Mouse (Mus musculus): ENCODE data around the gene Ano6. TPM values are rescaled to one million over a fixed set of nuclear protein-coding genes. Genes with fewer than 3 reads are reported as not detected.

Gene Ano6
- polyA plus RNA-seq, 1 experiment from 2014 or later: 24.6 TPM

DNA sequence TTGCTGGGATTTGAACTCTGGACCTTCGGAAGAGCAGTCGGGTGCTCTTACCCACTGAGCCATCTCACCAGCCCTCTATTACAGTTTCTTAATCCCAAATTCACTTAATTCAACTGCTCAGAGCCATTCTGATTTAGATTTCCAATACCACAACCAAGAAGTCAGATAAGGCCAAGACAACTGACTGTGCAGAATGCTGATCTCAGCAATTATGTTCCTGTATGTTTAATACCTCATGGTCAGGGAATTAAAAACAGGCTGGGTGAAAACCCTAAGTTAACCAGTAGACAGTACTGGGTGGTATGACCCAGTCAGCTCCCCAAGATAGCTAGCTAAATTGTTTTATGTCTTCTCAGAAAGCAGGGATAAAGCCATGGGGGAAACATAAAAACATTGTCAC is 176.3 kb downstream of the Ano6 start:
- no peaks in the 10 kb centered on the region; the same call in 1 of the 2 replicates for H3K36me3 ChIP-seq (ENCODE audit: control insufficient read depth, insufficient read depth, low read length)
- ATAC-seq: no peak
- H3K9ac ChIP-seq (ENCODE audit: low read depth, low read length): no peak overlapping the region
- H3K9me3 ChIP-seq (replicated peaks; ENCODE audit: control insufficient read depth, low read length, poor library complexity, severe bottlenecking): no peaks in the 10 kb centered on the region
- H3K27ac ChIP-seq (ENCODE audit: low read length): no peak overlapping the region
- 100% methylated on average over 2 of the region's 2 CpGs for WGBS
- H3K4me3 ChIP-seq (ENCODE audit: low read depth, low read length): no peak overlapping the region
- no peak overlapping the region for H3K4me2 ChIP-seq (ENCODE audit: low read length)
- H3K27me3 ChIP-seq (ENCODE audit: control insufficient read depth, insufficient read depth, low read depth, low read length): no peaks in the 10 kb centered on the region
- H3K4me1 ChIP-seq (ENCODE audit: control insufficient read depth, insufficient read depth, low read length): peaks cover 13% of the 10 kb centered on the region

DNA sequence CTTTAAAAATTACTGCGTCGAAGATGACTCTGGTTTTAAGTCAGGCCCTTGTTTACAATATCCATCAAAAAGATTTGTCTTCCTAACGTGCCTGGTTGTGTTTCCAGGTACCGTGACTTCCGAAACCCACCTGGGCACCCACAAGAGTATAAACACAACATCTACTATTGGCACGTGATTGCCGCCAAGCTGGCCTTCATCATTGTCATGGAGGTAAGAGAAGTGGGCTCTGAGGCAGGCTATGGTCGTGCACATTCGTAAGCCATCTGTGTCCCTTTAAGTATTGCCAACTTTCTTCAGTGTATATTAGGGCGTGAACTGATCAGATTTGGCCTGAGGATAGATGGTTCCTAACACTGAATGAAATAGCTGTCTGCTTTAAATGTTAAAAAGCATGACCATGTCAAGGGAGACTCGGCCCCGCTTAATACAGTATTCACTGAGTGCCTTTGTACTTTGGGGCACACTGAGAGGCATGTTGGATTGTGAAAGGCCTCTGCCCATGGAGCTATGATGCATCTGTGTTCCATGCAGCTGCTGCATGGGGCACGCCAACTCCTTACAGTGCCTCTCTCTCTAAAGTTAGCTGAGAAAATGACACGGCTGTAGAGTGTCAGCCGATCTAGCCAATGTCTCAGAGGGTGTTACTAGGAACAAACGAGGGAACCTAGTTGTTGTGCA is 177.0 kb downstream of the Ano6 start:
- Histone ChIP-seq H3K4me1 (ENCODE audit: control insufficient read depth, insufficient read depth, low read length) (peaks cover 13% of the 10 kb centered on the region), H3K4me2 (ENCODE audit: low read length) (no peak overlapping the region), H3K27ac (ENCODE audit: low read length) (no peak overlapping the region), H3K27me3 (ENCODE audit: control insufficient read depth, insufficient read depth, low read depth, low read length) (no peaks in the 10 kb centered on the region), H3K4me3 (ENCODE audit: low read depth, low read length) (no peak overlapping the region), H3K36me3 (ENCODE audit: control insufficient read depth, insufficient read depth, low read length) (no peaks in the 10 kb centered on the region), H3K9ac (ENCODE audit: low read depth, low read length) (no peak overlapping the region), H3K9me3 (replicated peaks; ENCODE audit: control insufficient read depth, low read length, poor library complexity, severe bottlenecking) (no peaks in the 10 kb centered on the region)
- no peak for ATAC-seq
- WGBS: 74% methylated on average over 16 of the region's 16 CpGs

DNA sequence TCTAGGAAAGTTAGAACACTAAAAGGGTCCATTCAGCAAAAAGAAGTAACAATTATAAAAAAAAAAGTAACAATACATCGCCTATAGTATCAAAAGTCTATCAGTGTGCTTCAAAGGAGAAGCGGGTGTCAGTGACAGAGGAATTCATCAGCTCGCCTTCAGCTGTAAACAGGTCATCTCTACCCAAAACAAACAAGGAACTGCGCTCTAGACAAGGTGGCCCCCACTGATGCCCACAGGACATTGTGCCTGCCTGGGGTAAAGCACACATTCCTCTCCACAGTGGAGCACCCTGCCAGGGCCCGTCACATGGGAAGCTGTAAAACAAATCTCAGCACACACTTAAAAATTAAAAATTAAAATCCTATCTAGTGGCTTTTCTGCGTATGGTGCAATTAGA is 179.0 kb downstream of the Ano6 start:
- WGBS: 91% methylated on average over 6 of the region's 6 CpGs
- Histone ChIP-seq H3K4me2 (ENCODE audit: low read length) (no peak overlapping the region), H3K9ac (ENCODE audit: low read depth, low read length) (no peak overlapping the region), H3K9me3 (replicated peaks; ENCODE audit: control insufficient read depth, low read length, poor library complexity, severe bottlenecking) (no peaks in the 10 kb centered on the region), H3K36me3 (ENCODE audit: control insufficient read depth, insufficient read depth, low read length) (peaks cover 6% of the 10 kb centered on the region; the same call in 1 of the 2 replicates), H3K27ac (ENCODE audit: low read length) (no peak overlapping the region), H3K4me3 (ENCODE audit: low read depth, low read length) (no peak overlapping the region), H3K4me1 (ENCODE audit: control insufficient read depth, insufficient read depth, low read length) (no peaks in the 10 kb centered on the region), H3K27me3 (ENCODE audit: control insufficient read depth, insufficient read depth, low read depth, low read length) (no peaks in the 10 kb centered on the region)
- ATAC-seq: no peak

DNA sequence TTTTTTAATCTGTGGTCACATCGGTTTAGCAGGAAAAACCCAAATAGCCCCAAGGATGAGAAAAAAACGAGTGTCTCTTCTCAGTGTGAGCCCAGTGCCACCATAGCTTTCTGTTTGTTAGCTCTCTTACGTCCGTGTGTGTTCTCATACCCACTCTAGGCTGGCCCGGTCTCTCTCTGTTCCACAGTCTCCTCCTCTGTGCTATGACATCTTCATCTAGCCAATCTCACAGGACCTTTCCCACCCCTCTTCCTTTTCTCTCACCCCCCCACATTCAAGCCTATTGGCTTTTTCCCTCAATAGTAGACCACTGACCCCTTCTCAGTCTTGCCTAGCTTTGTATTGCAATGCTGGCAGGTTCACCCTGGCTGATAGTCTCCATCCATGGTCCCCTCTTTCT is 179.5 kb downstream of the Ano6 start:
- Histone ChIP-seq H3K4me3 (ENCODE audit: low read depth, low read length) (no peak overlapping the region), H3K27ac (ENCODE audit: low read length) (no peak overlapping the region), H3K4me2 (ENCODE audit: low read length) (no peak overlapping the region), H3K9ac (ENCODE audit: low read depth, low read length) (no peak overlapping the region), H3K36me3 (ENCODE audit: control insufficient read depth, insufficient read depth, low read length) (peaks cover 6% of the 10 kb centered on the region; the same call in 1 of the 2 replicates), H3K4me1 (ENCODE audit: control insufficient read depth, insufficient read depth, low read length) (no peaks in the 10 kb centered on the region), H3K27me3 (ENCODE audit: control insufficient read depth, insufficient read depth, low read depth, low read length) (no peaks in the 10 kb centered on the region), H3K9me3 (replicated peaks; ENCODE audit: control insufficient read depth, low read length, poor library complexity, severe bottlenecking) (no peaks in the 10 kb centered on the region)
- WGBS: 87% methylated on average over 5 of the region's 5 CpGs
- no peak for ATAC-seq

DNA sequence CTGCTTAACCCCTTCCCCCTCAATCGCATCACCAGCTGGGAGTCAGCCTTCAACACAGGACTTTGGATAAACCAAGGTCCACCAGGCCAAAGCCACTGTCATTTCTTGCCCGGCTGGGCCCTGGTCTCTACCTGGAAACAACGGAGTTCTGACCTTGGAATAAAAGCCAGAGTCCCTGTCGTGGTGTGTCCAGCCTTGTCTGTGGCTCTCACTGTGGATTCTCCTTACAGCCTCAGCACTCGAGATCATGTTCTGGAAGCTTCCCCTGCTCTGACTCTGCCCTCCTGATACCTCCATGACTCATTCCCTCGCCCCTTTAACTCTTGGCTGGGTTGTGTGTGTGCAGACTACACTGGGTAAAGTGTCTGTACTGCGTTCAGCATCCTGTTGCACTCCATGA is 180.0 kb downstream of the Ano6 start:
- H3K36me3 ChIP-seq (ENCODE audit: control insufficient read depth, insufficient read depth, low read length): peaks cover 6% of the 10 kb centered on the region; the same call in 1 of the 2 replicates
- no peaks in the 10 kb centered on the region for H3K4me1 ChIP-seq (ENCODE audit: control insufficient read depth, insufficient read depth, low read length)
- H3K4me2 ChIP-seq (ENCODE audit: low read length): no peak overlapping the region
- no peaks in the 10 kb centered on the region for H3K27me3 ChIP-seq (ENCODE audit: control insufficient read depth, insufficient read depth, low read depth, low read length)
- WGBS: 98% methylated on average over 7 of the region's 7 CpGs
- H3K9ac ChIP-seq (ENCODE audit: low read depth, low read length): no peak overlapping the region
- H3K27ac ChIP-seq (ENCODE audit: low read length): no peak overlapping the region
- no peak overlapping the region for H3K4me3 ChIP-seq (ENCODE audit: low read depth, low read length)
- H3K9me3 ChIP-seq (replicated peaks; ENCODE audit: control insufficient read depth, low read length, poor library complexity, severe bottlenecking): no peaks in the 10 kb centered on the region
- ATAC-seq: no peak

DNA sequence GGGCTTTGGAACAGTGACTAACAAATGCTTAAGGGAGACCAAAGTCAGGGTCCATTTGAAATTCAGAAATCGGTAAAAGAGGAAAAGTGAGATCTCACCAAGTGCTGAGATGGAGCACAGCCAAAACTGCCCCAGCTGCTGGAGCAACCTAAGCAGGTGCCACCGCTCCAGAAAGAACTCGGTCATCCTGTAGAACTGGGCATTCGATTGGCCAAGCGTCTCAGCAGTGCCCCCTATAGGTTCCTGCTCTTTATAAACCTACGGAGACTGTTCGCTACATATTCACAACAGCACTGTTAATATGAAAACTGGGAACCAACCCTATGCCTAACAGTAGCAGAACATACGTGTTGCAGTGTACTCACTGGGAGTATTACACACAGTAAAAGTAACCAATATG is 180.7 kb downstream of the Ano6 start:
- peaks cover 6% of the 10 kb centered on the region; the same call in 1 of the 2 replicates for H3K36me3 ChIP-seq (ENCODE audit: control insufficient read depth, insufficient read depth, low read length)
- no peak for ATAC-seq
- H3K27me3 ChIP-seq (ENCODE audit: control insufficient read depth, insufficient read depth, low read depth, low read length): no peaks in the 10 kb centered on the region
- no peak overlapping the region for H3K4me3 ChIP-seq (ENCODE audit: low read depth, low read length)
- 96% methylated on average over 8 of the region's 8 CpGs for WGBS
- no peak overlapping the region for H3K27ac ChIP-seq (ENCODE audit: low read length)
- H3K4me2 ChIP-seq (ENCODE audit: low read length): no peak overlapping the region
- no peaks in the 10 kb centered on the region for H3K9me3 ChIP-seq (replicated peaks; ENCODE audit: control insufficient read depth, low read length, poor library complexity, severe bottlenecking)
- no peak overlapping the region for H3K9ac ChIP-seq (ENCODE audit: low read depth, low read length)
- no peaks in the 10 kb centered on the region for H3K4me1 ChIP-seq (ENCODE audit: control insufficient read depth, insufficient read depth, low read length)

DNA sequence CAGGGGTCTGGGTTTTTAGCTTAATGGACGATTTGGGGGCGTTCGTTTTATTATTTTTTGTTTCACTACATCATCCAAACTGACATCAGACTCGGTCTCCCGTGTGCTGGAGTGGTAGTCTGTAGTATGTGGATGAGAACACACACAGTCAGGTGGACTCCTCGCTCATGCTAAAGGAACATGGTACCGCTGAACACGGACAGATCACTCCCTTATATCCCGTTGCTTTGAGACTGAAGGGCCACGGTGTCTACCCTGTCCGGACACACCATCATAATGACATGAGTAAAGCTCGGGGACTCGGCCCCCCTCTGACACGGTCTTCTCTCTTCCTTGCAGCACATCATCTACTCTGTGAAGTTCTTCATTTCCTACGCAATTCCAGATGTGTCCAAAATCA is 181.5 kb downstream of the Ano6 start:
- Histone ChIP-seq H3K27ac (ENCODE audit: low read length) (no peak overlapping the region), H3K4me3 (ENCODE audit: low read depth, low read length) (no peak overlapping the region), H3K4me2 (ENCODE audit: low read length) (no peak overlapping the region), H3K4me1 (ENCODE audit: control insufficient read depth, insufficient read depth, low read length) (no peaks in the 10 kb centered on the region), H3K9me3 (replicated peaks; ENCODE audit: control insufficient read depth, low read length, poor library complexity, severe bottlenecking) (no peaks in the 10 kb centered on the region), H3K27me3 (ENCODE audit: control insufficient read depth, insufficient read depth, low read depth, low read length) (no peaks in the 10 kb centered on the region), H3K9ac (ENCODE audit: low read depth, low read length) (no peak overlapping the region), H3K36me3 (ENCODE audit: control insufficient read depth, insufficient read depth, low read length) (peaks cover 6% of the 10 kb centered on the region; the same call in 1 of the 2 replicates)
- no peak for ATAC-seq
- WGBS: 97% methylated on average over 15 of the region's 15 CpGs

DNA sequence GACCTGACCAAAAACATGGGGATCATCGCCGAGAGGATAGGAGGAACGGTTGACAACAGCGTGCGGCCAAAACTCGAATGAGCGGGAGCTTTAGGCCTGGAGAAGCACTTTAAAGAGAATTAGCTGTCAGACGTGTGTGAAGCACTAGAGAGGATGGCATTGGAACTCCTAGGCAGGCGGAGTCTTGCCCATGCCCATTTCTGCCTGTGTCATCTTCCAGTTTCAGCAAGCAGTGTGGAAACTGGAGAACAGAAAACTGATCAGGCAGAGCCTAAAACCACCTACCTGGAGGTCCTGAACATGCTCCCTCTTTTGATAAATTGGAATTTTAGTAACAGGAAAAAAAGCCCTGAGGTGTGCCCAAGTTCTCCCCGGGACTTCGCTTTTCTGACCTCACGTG is 182.0 kb downstream of the Ano6 start:
- Histone ChIP-seq H3K27ac (ENCODE audit: low read length) (no peak overlapping the region), H3K36me3 (ENCODE audit: control insufficient read depth, insufficient read depth, low read length) (peaks cover 6% of the 10 kb centered on the region; the same call in 1 of the 2 replicates), H3K27me3 (ENCODE audit: control insufficient read depth, insufficient read depth, low read depth, low read length) (no peaks in the 10 kb centered on the region), H3K9me3 (replicated peaks; ENCODE audit: control insufficient read depth, low read length, poor library complexity, severe bottlenecking) (no peaks in the 10 kb centered on the region), H3K9ac (ENCODE audit: low read depth, low read length) (no peak overlapping the region), H3K4me1 (ENCODE audit: control insufficient read depth, insufficient read depth, low read length) (no peaks in the 10 kb centered on the region), H3K4me2 (ENCODE audit: low read length) (no peak overlapping the region), H3K4me3 (ENCODE audit: low read depth, low read length) (no peak overlapping the region)
- 97% methylated on average over 12 of the region's 12 CpGs for WGBS
- no peak for ATAC-seq

DNA sequence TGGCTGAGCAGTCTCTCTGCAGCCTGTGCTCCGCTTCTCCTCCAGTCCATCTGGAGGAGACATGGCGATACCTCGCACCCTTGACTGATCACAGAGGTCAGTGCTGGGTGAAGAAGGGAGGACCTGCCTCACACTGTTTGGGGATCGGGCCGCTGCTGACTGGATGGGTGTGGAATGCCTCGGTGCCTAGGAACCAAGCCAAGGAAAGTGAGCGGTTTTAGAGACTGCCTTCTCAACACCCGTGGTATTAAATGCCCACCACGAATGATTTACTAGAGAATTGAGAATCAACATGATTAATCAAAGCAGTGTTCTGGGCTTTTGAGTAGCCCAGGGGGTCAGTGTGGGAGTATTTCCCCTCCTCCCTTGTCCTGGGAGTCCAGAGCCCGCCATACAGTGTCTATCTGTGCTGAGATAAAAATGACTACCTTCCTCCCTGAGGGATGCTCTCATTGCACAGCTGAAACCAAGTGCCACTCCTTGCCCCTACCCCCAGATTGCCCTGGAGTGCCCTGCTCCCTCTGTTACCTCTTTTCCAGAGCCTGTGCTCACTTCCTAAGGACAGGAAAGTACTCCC is 183.5 kb downstream of the Ano6 start:
- no peak overlapping the region for H3K4me3 ChIP-seq (ENCODE audit: low read depth, low read length)
- 85% methylated on average over 10 of the region's 10 CpGs for WGBS
- no peak overlapping the region for H3K27ac ChIP-seq (ENCODE audit: low read length)
- ATAC-seq: no peak
- H3K27me3 ChIP-seq (ENCODE audit: control insufficient read depth, insufficient read depth, low read depth, low read length): no peaks in the 10 kb centered on the region
- H3K4me1 ChIP-seq (ENCODE audit: control insufficient read depth, insufficient read depth, low read length): no peaks in the 10 kb centered on the region
- H3K9me3 ChIP-seq (replicated peaks; ENCODE audit: control insufficient read depth, low read length, poor library complexity, severe bottlenecking): no peaks in the 10 kb centered on the region
- no peak overlapping the region for H3K4me2 ChIP-seq (ENCODE audit: low read length)
- no peak overlapping the region for H3K9ac ChIP-seq (ENCODE audit: low read depth, low read length)
- H3K36me3 ChIP-seq (ENCODE audit: control insufficient read depth, insufficient read depth, low read length): peaks cover 6% of the 10 kb centered on the region; the same call in 1 of the 2 replicates

All from midbrain, embryonic 16.5 days (tissue).